Mouse (Mus musculus): Measurements from ENCODE around the gene Hdgfl2. TPM values are rescaled to one million over a fixed set of nuclear protein-coding genes. Genes with fewer than 3 reads are reported as not detected.
"Not testable (repeated sequence)": the region's sequence is repeated elsewhere in the genome, so short reads cannot be mapped to it uniquely, and the experiment has no call there.

Gene Hdgfl2
- total and polyA plus RNA-seq, 2 experiments from 2014 or later: 59.6 to 123 TPM

DNA sequence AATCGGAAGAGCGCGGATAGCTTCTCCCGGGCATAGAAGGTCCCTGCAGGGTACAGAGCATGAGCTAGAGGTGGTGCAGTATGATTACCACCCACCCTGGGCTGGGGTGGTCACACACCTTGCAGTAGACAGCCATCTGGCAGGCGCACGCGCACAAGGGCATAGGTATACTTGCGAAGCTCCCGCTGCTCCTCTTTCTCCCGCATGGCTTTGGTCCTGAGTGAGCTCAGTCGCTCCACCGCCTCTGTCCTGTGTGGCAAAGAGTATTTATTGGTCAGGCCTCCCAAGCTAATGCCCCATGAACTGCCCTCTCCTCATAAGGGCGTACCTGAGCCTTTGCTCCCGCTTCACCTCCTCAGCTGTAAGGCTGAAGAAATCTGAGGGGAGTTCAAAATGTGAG lies 10.4 kb upstream of the Hdgfl2 start:
- Histone ChIP-seq H3K9ac (replicated peaks; ENCODE audit: low read length, poor library complexity, severe bottlenecking) (no peak overlapping the region), H3K36me3 (ENCODE audit: insufficient read depth, low read length) (peaks cover 60% of the 10 kb centered on the region), H3K4me3 (ENCODE audit: low read depth, low read length) (no peak overlapping the region), H3K27ac (ENCODE audit: low read depth, low read length) (no peak overlapping the region), H3K27me3 (ENCODE audit: insufficient read depth, low read length) (no peaks in the 10 kb centered on the region), H3K4me2 (ENCODE audit: low read depth, low read length, poor library complexity, severe bottlenecking) (no peak overlapping the region), H3K9me3 (ENCODE audit: low read length) (no peaks in the 10 kb centered on the region), H3K4me1 (ENCODE audit: insufficient read depth, low read length) (peaks cover 3% of the 10 kb centered on the region; the same call in 1 of the 2 replicates)
- no peak for TF ChIP-seq CTCF (IDR thresholded peaks at IDR 0.05)
- DNase-seq (ENCODE audit: low spot score) (no peak), ATAC-seq (ENCODE audit: low FRiP score) (no peak)
- WGBS: 96% methylated on average over 14 of the region's 14 CpGs

DNA sequence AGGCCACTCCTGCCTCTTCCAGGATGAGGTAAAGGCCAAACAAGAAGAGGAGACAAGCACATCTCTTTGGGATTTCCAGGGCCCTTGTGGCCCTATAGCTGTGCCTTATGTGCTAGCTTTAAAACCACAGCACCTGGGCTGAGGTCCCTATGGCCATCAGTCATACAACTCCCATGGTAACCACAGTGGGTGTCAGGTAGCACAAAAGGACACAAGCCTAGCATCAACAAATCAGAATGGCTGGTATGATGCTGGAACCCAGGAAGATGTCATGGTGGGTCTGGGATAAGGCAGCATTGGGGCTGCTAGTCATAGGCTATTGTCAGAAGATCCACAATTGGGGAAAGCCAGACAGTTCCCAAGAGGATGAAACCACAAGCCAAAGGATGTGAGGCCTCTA lies 8.3 kb upstream of the Hdgfl2 start:
- Histone ChIP-seq H3K4me3 (ENCODE audit: low read depth, low read length) (no peak overlapping the region), H3K27ac (ENCODE audit: low read depth, low read length) (no peak overlapping the region), H3K9me3 (ENCODE audit: low read length) (no peaks in the 10 kb centered on the region), H3K4me1 (ENCODE audit: insufficient read depth, low read length) (peaks cover 10% of the 10 kb centered on the region; the same call in 1 of the 2 replicates), H3K27me3 (ENCODE audit: insufficient read depth, low read length) (no peaks in the 10 kb centered on the region), H3K4me2 (ENCODE audit: low read depth, low read length, poor library complexity, severe bottlenecking) (no peak overlapping the region), H3K36me3 (ENCODE audit: insufficient read depth, low read length) (peaks cover 52% of the 10 kb centered on the region), H3K9ac (replicated peaks; ENCODE audit: low read length, poor library complexity, severe bottlenecking) (no peak overlapping the region)
- TF ChIP-seq CTCF (IDR thresholded peaks at IDR 0.05): no peak
- DNase-seq (ENCODE audit: low spot score) (no peak), ATAC-seq (ENCODE audit: low FRiP score) (no peak)

DNA sequence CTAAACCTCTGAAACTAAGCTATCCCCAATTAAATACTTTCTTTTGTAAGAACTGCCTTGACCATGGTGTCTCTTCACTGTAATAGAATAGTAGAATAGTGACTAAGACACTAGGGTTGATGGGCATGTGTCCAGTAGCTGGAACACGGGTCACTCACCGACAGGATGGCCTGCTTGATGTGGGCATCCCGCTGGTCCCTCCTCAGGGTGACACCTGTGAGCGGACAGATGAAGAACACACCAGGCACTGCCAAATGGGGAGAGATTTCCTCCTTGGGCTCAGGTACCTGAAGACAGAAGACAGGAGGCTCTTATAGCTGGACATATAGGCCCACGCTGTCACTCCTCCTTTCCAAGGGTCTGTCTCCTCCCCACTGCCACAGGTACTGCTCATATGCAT lies 7.2 kb upstream of the Hdgfl2 start:
- WGBS: 93% methylated on average over 5 of the region's 5 CpGs
- Histone ChIP-seq H3K36me3 (ENCODE audit: insufficient read depth, low read length) (peaks cover 49% of the 10 kb centered on the region), H3K4me1 (ENCODE audit: insufficient read depth, low read length) (peaks cover 10% of the 10 kb centered on the region; the same call in 1 of the 2 replicates), H3K9me3 (ENCODE audit: low read length) (no peaks in the 10 kb centered on the region), H3K9ac (replicated peaks; ENCODE audit: low read length, poor library complexity, severe bottlenecking) (no peak overlapping the region), H3K27ac (ENCODE audit: low read depth, low read length) (no peak overlapping the region), H3K4me3 (ENCODE audit: low read depth, low read length) (no peak overlapping the region), H3K4me2 (ENCODE audit: low read depth, low read length, poor library complexity, severe bottlenecking) (no peak overlapping the region), H3K27me3 (ENCODE audit: insufficient read depth, low read length) (no peaks in the 10 kb centered on the region)
- DNase-seq (ENCODE audit: low spot score) (no peak), ATAC-seq (ENCODE audit: low FRiP score) (no peak)
- TF ChIP-seq CTCF (IDR thresholded peaks at IDR 0.05): no peak

DNA sequence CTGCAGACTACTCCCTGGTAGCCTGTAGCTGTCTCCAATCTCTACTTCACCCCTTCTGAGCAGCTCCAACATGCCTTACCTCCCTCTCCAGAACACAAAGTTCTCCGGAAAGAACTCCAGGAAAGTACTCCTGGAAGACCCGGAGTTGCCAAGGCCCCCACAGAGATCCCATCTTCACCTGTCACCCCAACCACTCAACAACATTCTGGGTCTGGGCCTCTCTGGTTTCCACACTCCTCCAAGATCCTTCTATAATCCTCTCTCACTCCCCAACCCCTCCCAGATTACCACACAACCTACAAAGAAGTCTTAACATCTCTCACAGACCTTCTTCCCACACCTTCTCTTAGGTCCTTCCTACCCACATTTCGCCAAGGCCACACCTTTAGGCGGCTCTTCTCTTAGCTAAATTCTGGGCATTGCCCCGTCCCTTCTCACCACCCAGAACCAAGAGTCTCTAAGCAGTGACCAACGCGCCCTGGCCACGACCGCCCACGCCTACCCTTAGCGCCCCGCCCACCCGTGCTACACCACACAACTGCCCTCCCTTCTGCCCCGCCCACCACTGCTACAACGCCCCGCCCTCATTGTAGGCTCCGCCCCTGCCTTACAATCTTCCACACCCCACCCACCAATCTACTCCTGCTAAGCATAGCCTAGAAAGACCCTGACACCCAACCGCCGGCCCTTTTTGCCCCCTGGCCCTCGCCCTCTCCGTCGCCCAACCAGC lies 5.2 kb upstream of the Hdgfl2 start:
- no peak; the same call in 1 of the 2 replicates for ATAC-seq (ENCODE audit: low FRiP score)
- Histone ChIP-seq H3K9ac (replicated peaks; ENCODE audit: low read length, poor library complexity, severe bottlenecking) (peak overlapping the region; percentile 94), H3K36me3 (ENCODE audit: insufficient read depth, low read length) (peaks cover 32% of the 10 kb centered on the region), H3K27me3 (ENCODE audit: insufficient read depth, low read length) (no peaks in the 10 kb centered on the region), H3K4me2 (ENCODE audit: low read depth, low read length, poor library complexity, severe bottlenecking) (peak overlapping the region; percentile 91), H3K9me3 (ENCODE audit: low read length) (no peaks in the 10 kb centered on the region), H3K4me1 (ENCODE audit: insufficient read depth, low read length) (peaks cover 10% of the 10 kb centered on the region; the same call in 1 of the 2 replicates), H3K4me3 (ENCODE audit: low read depth, low read length) (peak overlapping the region; percentile 79), H3K27ac (ENCODE audit: low read depth, low read length) (peak overlapping the region; percentile 86)
- TF ChIP-seq CTCF (IDR thresholded peaks at IDR 0.05): no peak
- peak; percentile 70 for DNase-seq (ENCODE audit: low spot score)
- 8% methylated on average over 21 of the region's 22 CpGs for WGBS

DNA sequence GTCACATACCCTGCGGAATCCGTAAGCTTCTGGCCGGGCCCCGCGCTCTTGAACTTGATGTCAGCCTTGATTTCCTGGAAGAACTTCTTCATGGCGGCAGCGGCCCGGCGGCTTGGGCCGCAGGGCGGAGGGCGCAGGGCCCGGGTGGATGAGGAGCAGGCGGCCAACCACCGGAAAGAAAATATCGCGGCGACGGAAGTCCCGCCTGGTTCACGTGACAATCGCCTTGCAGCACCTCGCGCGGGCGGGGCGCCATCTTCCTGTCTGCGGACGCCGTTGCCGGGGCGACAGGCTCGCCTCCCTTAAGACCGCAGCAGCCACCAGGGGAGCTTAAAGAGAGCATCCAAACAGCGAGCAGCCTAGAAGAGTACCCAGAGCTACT lies 4.6 kb upstream of the Hdgfl2 start, which contains the start of gene Ubxn6:
TSS of gene Ubxn6 (minus strand) at position 202 of the 382 bp plus-strand sequence.
- ATAC-seq (ENCODE audit: low FRiP score) (peak; percentile 68), DNase-seq (ENCODE audit: low spot score) (peak; percentile 98)
- Histone ChIP-seq H3K9me3 (ENCODE audit: low read length) (no peaks in the 10 kb centered on the region), H3K9ac (replicated peaks; ENCODE audit: low read length, poor library complexity, severe bottlenecking) (peak within 1 kb of the TSS; percentile 94), H3K4me2 (ENCODE audit: low read depth, low read length, poor library complexity, severe bottlenecking) (peak within 1 kb of the TSS; percentile 91), H3K27ac (ENCODE audit: low read depth, low read length) (peak within 1 kb of the TSS; percentile 86), H3K4me3 (ENCODE audit: low read depth, low read length) (peak within 1 kb of the TSS; percentile 79), H3K4me1 (ENCODE audit: insufficient read depth, low read length) (peaks cover 10% of the 10 kb centered on the region; the same call in 1 of the 2 replicates), H3K27me3 (ENCODE audit: insufficient read depth, low read length) (no peaks in the 10 kb centered on the region), H3K36me3 (ENCODE audit: insufficient read depth, low read length) (peaks cover 26% of the 10 kb centered on the region)
- under 1% methylated on average over 34 of the region's 35 CpGs for WGBS
- TF ChIP-seq CTCF (IDR thresholded peaks at IDR 0.05): peak; percentile 71

DNA sequence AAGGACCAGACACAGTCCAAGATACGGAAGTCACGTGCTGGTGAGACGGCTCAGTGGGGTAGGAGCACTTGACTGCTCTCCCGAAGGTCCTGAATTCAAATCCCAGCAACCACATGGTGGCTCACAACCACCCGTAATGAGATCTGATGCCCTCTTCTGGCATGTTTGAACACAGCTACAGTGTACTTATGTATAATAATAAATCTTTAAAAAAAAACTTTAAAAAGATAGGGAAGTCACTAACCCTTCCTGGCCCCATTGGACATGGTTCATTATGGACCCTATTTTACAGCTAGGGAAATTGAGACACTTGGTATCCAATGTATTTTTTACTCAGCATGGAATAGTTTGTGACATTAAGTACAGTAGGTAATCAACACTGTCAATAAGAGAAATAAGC lies 1.9 kb upstream of the Hdgfl2 start:
- ATAC-seq (ENCODE audit: low FRiP score): no peak
- no peak for DNase-seq (ENCODE audit: low spot score)
- 92% methylated on average over 5 of the region's 5 CpGs for WGBS
- Histone ChIP-seq H3K4me3 (ENCODE audit: low read depth, low read length) (no peak overlapping the region), H3K36me3 (ENCODE audit: insufficient read depth, low read length) (peaks cover 6% of the 10 kb centered on the region; the same call in 1 of the 2 replicates), H3K27me3 (ENCODE audit: insufficient read depth, low read length) (no peaks in the 10 kb centered on the region), H3K9me3 (ENCODE audit: low read length) (no peaks in the 10 kb centered on the region), H3K4me1 (ENCODE audit: insufficient read depth, low read length) (peaks cover 26% of the 10 kb centered on the region), H3K9ac (replicated peaks; ENCODE audit: low read length, poor library complexity, severe bottlenecking) (no peak overlapping the region), H3K27ac (ENCODE audit: low read depth, low read length) (no peak overlapping the region), H3K4me2 (ENCODE audit: low read depth, low read length, poor library complexity, severe bottlenecking) (no peak overlapping the region)
- TF ChIP-seq CTCF (IDR thresholded peaks at IDR 0.05): no peak

DNA sequence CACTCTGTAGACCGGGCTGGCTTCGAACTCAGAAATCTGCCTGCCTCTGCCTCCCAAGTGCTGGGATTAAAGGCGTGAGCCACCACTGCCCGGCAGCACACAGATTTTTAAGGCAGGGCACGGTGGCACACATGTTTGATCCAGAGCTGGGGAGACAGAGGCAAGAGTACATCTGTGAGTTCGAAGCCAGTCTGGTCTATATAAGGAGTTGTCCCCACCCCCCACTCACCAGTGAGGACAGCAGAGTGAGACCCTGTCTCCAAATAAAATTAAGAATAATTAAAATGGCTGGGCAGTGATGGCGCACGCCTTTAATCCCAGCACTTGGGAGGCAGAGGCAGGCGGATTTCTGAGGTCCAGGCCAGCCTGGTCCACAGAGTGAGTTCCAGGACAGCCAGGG lies 1.1 kb upstream of the Hdgfl2 start:
- not testable (repeated sequence) for H3K9ac ChIP-seq (replicated peaks; ENCODE audit: low read length, poor library complexity, severe bottlenecking); H3K27me3 ChIP-seq (ENCODE audit: insufficient read depth, low read length); H3K27ac ChIP-seq (ENCODE audit: low read depth, low read length); ATAC-seq (ENCODE audit: low FRiP score); DNase-seq (ENCODE audit: low spot score); H3K36me3 ChIP-seq (ENCODE audit: insufficient read depth, low read length); H3K9me3 ChIP-seq (ENCODE audit: low read length)
- Histone ChIP-seq H3K4me3 (ENCODE audit: low read depth, low read length) (peak overlapping the region; percentile 98; the same call in 1 of the 2 replicates), H3K4me1 (ENCODE audit: insufficient read depth, low read length) (peaks cover 26% of the 10 kb centered on the region), H3K4me2 (ENCODE audit: low read depth, low read length, poor library complexity, severe bottlenecking) (peak overlapping the region; percentile 26; the same call in 1 of the 2 replicates)
- WGBS: 66% methylated on average over 9 of the region's 9 CpGs
